Mouse (Mus musculus): Measurements from ENCODE around the gene Tet1.

GRCm38 (mm10) chr10:62902829-62903228 lies 6.0 kb downstream of the Tet1 start:
- TF ChIP-seq CTCF (IDR thresholded peaks at IDR 0.05; ENCODE audit: extremely low read depth, insufficient read depth, insufficient read length, insufficient replicate concordance), result no peak
- no peak for TF ChIP-seq POLR2A (IDR thresholded peaks at IDR 0.05; ENCODE audit: low read depth, low read length)

All from spleen, adult 2 months (tissue).